Mouse (Mus musculus): ENCODE data around the gene Plekhg6. TPM values are rescaled to one million over a fixed set of nuclear protein-coding genes. Genes with fewer than 3 reads are reported as not detected.

Gene Plekhg6
- total RNA-seq, 2 experiments from 2014 or later: not detected

GRCm38 (mm10) chr6:125386080-125386479, 5.5 kb upstream of the Plekhg6 start:
- no peak for ATAC-seq (replicated peaks; ENCODE audit: poor library complexity)

GRCm38 (mm10) chr6:125385066-125385974, 4.7 kb upstream of the Plekhg6 start:
- ATAC-seq (replicated peaks; ENCODE audit: poor library complexity): peak; percentile 80

GRCm38 (mm10) chr6:125382024-125382423, 1.4 kb upstream of the Plekhg6 start:
- no peak for ATAC-seq (replicated peaks; ENCODE audit: poor library complexity)

GRCm38 (mm10) chr6:125379781-125380180, 812 bp downstream of the Plekhg6 start:
- no peak for ATAC-seq (replicated peaks; ENCODE audit: poor library complexity)

- no peak for ATAC-seq (replicated peaks; ENCODE audit: poor library complexity)
These were observed 2.0 kb downstream of the Plekhg6 start for GRCm38 (mm10) chr6:125378621-125379020.

GRCm38 (mm10) chr6:125377582-125378451, 2.8 kb downstream of the Plekhg6 start:
- ATAC-seq (replicated peaks; ENCODE audit: poor library complexity): peak; percentile 94

GRCm38 (mm10) chr6:125377042-125377441, 3.6 kb downstream of the Plekhg6 start:
- ATAC-seq (replicated peaks; ENCODE audit: poor library complexity): no peak

GRCm38 (mm10) chr6:125367758-125368371, 12.7 kb downstream of the Plekhg6 start:
- peak; percentile 70 for ATAC-seq (replicated peaks; ENCODE audit: poor library complexity)

- ATAC-seq (replicated peaks; ENCODE audit: poor library complexity): 0 out of 2 replicates have a peak, but pooled peaks have one; percentile 27
These were observed 14.5 kb downstream of the Plekhg6 start for GRCm38 (mm10) chr6:125366133-125366532.

- no peak for ATAC-seq (replicated peaks; ENCODE audit: poor library complexity)
These were observed 15.1 kb downstream of the Plekhg6 start for GRCm38 (mm10) chr6:125365522-125365921.

- no peak for ATAC-seq (replicated peaks; ENCODE audit: poor library complexity)
These were observed 16.1 kb downstream of the Plekhg6 start for GRCm38 (mm10) chr6:125364448-125364847.

GRCm38 (mm10) chr6:125363451-125364242, 16.9 kb downstream of the Plekhg6 start:
- no peak for ATAC-seq (replicated peaks; ENCODE audit: poor library complexity)

GRCm38 (mm10) chr6:125363021-125363420, 17.6 kb downstream of the Plekhg6 start:
- no peak for ATAC-seq (replicated peaks; ENCODE audit: poor library complexity)

GRCm38 (mm10) chr6:125361467-125362291, 18.9 kb downstream of the Plekhg6 start:
- peak; percentile 47; the same call in 1 of the 2 replicates for ATAC-seq (replicated peaks; ENCODE audit: poor library complexity)

GRCm38 (mm10) chr6:125360846-125361245, 19.7 kb downstream of the Plekhg6 start:
- no peak for ATAC-seq (replicated peaks; ENCODE audit: poor library complexity)

GRCm38 (mm10) chr6:125359999-125360398, 20.6 kb downstream of the Plekhg6 start:
- peak; percentile 50 for ATAC-seq (replicated peaks; ENCODE audit: poor library complexity)

- ATAC-seq (replicated peaks; ENCODE audit: poor library complexity): no peak
These were observed 23.3 kb downstream of the Plekhg6 start for GRCm38 (mm10) chr6:125357334-125357733.

- no peak for ATAC-seq (replicated peaks; ENCODE audit: poor library complexity)
These were observed 24.3 kb downstream of the Plekhg6 start for GRCm38 (mm10) chr6:125356264-125356663.

GRCm38 (mm10) chr6:125355197-125355741, 25.3 kb downstream of the Plekhg6 start:
- ATAC-seq (replicated peaks; ENCODE audit: poor library complexity): peak; percentile 14; the same call in 1 of the 2 replicates
